Mouse (Mus musculus): ENCODE data around the gene Krt77. TPM values are rescaled to one million over a fixed set of nuclear protein-coding genes. Genes with fewer than 3 reads are reported as not detected.

Krt77 gene
- total and polyA plus RNA-seq, 3 experiments = not detected

DNA sequence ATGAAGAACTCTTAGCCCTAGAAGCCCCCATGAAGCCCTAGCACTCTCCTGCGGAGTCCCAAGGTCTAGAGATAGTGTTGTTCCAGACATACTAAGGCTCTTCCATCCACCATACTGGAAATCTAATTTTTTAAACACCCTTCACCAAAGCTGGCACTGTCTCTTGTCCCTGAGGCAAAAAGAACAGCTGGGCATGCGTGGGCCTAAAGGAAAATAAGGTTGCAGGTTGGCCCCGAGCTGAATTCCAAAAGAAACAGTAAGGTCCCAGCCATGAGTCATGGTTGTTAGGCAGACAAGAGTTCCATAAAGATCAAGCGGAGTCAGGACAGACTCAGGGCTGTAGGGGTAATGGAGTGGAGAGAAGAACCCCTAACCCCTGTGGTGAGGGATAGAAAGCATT lies 3.7 kb upstream of the Krt77 start:
- Histone ChIP-seq H3K27ac (ENCODE audit: insufficient read depth, low read depth) (no peak overlapping the region), H3K4me1 (ENCODE audit: control insufficient read depth in 1 of 2, insufficient read depth in 2 of 2) (no peaks in the 10 kb centered on the region; a peak in 1 of 4 replicates), H3K9me3 (replicated peaks; ENCODE audit: low read length) (no peaks in the 10 kb centered on the region), H3K79me2 (replicated peaks; ENCODE audit: control insufficient read depth, extremely low read depth, insufficient read depth, poor library complexity, severe bottlenecking) (no peaks in the 10 kb centered on the region), H3K4me2 (ENCODE audit: insufficient read depth, low read depth, poor library complexity, severe bottlenecking) (no peak overlapping the region), H3K27me3 (replicated peaks) (peaks cover 100% of the 10 kb centered on the region), H3K9ac (ENCODE audit: insufficient read depth, low read depth) (no peak overlapping the region), H3K36me3 (replicated peaks in 1 of 2; ENCODE audit: control insufficient read depth in 1 of 2, insufficient read depth in 1 of 2, low read length in 1 of 2) (no peaks in the 10 kb centered on the region), H3K4me3 (replicated peaks in 1 of 3; ENCODE audit: low read depth in 2 of 3, low read length in 2 of 3, poor library complexity in 1 of 3) (no peak overlapping the region)
- TF ChIP-seq EP300 (IDR thresholded peaks at IDR 0.05; ENCODE audit: low read length) = no peak
- TF ChIP-seq ZNF384 (IDR thresholded peaks at IDR 0.05; ENCODE audit: low read depth, low read length) = no peak
- no peak for TF ChIP-seq NRF1 (IDR thresholded peaks at IDR 0.05; ENCODE audit: low read depth, low read length)
- TF ChIP-seq TBP (conservative IDR thresholded peaks at IDR 0.05; ENCODE audit: low read depth, low read length) = no peak
- no peak for TF ChIP-seq SIN3A (IDR thresholded peaks at IDR 0.05; ENCODE audit: low read length)
- DNase-seq (ENCODE audit: extremely low read depth) = no peak
- dilution Hi-C loops (cut with MboI; ENCODE audit: extremely low pct_ligation_motif_present, extremely low pct_unique_long_range_greater_than_20kb, low sequenced_read_pairs) (no loop called here), in situ Hi-C loops (cut with MboI; ENCODE audit: low pct_ligation_motif_present, low pct_unique_long_range_greater_than_20kb, low sequenced_read_pairs) (no loop called here)

DNA sequence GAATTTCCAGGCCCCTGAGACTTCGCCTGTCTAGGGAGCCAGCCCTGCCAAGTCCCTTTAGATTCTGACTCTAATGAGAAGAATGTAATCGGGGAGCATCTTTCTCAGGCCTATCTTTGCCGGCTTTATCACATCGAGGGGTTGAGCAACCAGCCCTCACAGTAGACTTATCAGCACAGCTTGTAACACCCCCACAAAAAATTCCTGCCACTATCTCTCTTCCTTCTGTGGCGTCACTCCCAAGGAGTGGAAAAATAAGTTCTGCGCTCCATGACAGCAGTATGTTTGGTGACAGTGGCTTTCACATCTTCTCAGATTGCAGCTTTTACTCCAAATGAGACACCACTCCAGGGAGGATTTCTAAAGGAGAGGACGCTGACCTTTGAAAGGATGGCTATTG lies 2.8 kb downstream of the Krt77 start:
- Histone ChIP-seq H3K27ac (ENCODE audit: insufficient read depth, low read depth) (no peak overlapping the region), H3K79me2 (replicated peaks; ENCODE audit: control insufficient read depth, extremely low read depth, insufficient read depth, poor library complexity, severe bottlenecking) (no peaks in the 10 kb centered on the region), H3K4me2 (ENCODE audit: insufficient read depth, low read depth, poor library complexity, severe bottlenecking) (no peak overlapping the region), H3K9me3 (replicated peaks; ENCODE audit: low read length) (no peaks in the 10 kb centered on the region), H3K27me3 (replicated peaks) (peaks cover 99% of the 10 kb centered on the region), H3K9ac (ENCODE audit: insufficient read depth, low read depth) (no peak overlapping the region), H3K4me1 (ENCODE audit: control insufficient read depth in 1 of 2, insufficient read depth in 2 of 2) (no peaks in the 10 kb centered on the region; a peak in 1 of 4 replicates), H3K4me3 (replicated peaks in 1 of 3; ENCODE audit: low read depth in 2 of 3, low read length in 2 of 3, poor library complexity in 1 of 3) (no peak overlapping the region), H3K36me3 (replicated peaks in 1 of 2; ENCODE audit: control insufficient read depth in 1 of 2, insufficient read depth in 1 of 2, low read length in 1 of 2) (no peaks in the 10 kb centered on the region)
- dilution Hi-C loops (cut with MboI; ENCODE audit: extremely low pct_ligation_motif_present, extremely low pct_unique_long_range_greater_than_20kb, low sequenced_read_pairs) = no loop called here
- in situ Hi-C loops (cut with MboI; ENCODE audit: low pct_ligation_motif_present, low pct_unique_long_range_greater_than_20kb, low sequenced_read_pairs) = no loop called here
- no peak for TF ChIP-seq GABPA (IDR thresholded peaks at IDR 0.05; ENCODE audit: insufficient replicate concordance, low read depth, low read length)
- no peak for TF ChIP-seq SMC3 (IDR thresholded peaks at IDR 0.05; ENCODE audit: low read depth, low read length)
- TF ChIP-seq JUN (IDR thresholded peaks at IDR 0.05; ENCODE audit: insufficient read depth, low read depth, low read length) = no peak
- no peak for TF ChIP-seq CHD1 (IDR thresholded peaks at IDR 0.05; ENCODE audit: low read depth, low read length)
- TF ChIP-seq RCOR1 (conservative IDR thresholded peaks at IDR 0.05; ENCODE audit: low read depth, low read length) = no peak
- no peak for TF ChIP-seq MEF2A (IDR thresholded peaks at IDR 0.05; ENCODE audit: borderline replicate concordance, low read depth, low read length)
- TF ChIP-seq RAD21 (IDR thresholded peaks at IDR 0.05; ENCODE audit: low read depth, low read length) = no peak
- TF ChIP-seq MXI1 (IDR thresholded peaks at IDR 0.05; ENCODE audit: low read depth, low read length) = no peak
- no peak for TF ChIP-seq CHD2 (IDR thresholded peaks at IDR 0.05; ENCODE audit: low read length)
- no peak for TF ChIP-seq TBP (conservative IDR thresholded peaks at IDR 0.05; ENCODE audit: low read depth, low read length)
- DNase-seq (ENCODE audit: extremely low read depth) = no peak
